Mouse (Mus musculus) liver, embryonic 12.5 days (tissue): ENCODE data around the gene Sec1. TPM values are rescaled to one million over a fixed set of nuclear protein-coding genes. Genes with fewer than 3 reads are reported as not detected.
"Not testable (repeated sequence)": the region's sequence is repeated elsewhere in the genome, so short reads cannot be mapped to it uniquely, and the experiment has no call there.

Source experiments
- ATAC-seq: fragments of 200-750 bp; cut with Nextera tagmentation; 2 replicates; pipeline ENCODE4 v1.8.0; 2017; ENCODE audit warnings: moderate number of reproducible peaks, mild to moderate bottlenecking, moderate library complexity
- H3K27ac ChIP-seq: fragments of 300-500 bp; sonication (generic); 2 replicates; pipeline ENCODE4 v1.5.1; 2016; ENCODE audit warnings: mild to moderate bottlenecking
- H3K27me3 ChIP-seq: fragments of 300-500 bp; sonication (generic); replicated peaks from 2 replicates; pipeline ENCODE4 v1.6.1; 2016; ENCODE audit warnings: mild to moderate bottlenecking, moderate library complexity
- H3K36me3 ChIP-seq: fragments of 300-500 bp; sonication (generic); 2 replicates; pipeline ENCODE4 v1.6.1; 2016; ENCODE audit warnings: mild to moderate bottlenecking, moderate library complexity
- H3K4me1 ChIP-seq: fragments of 300-500 bp; sonication (generic); 2 replicates; pipeline ENCODE4 v1.6.1; 2016
- H3K4me2 ChIP-seq: fragments of 300-500 bp; sonication (generic); 2 replicates; pipeline ENCODE4 v1.6.1; 2016; ENCODE audit warnings: mild to moderate bottlenecking, moderate library complexity
- H3K4me3 ChIP-seq: fragments of 300-500 bp; sonication (generic); 2 replicates; pipeline ENCODE4 v1.5.1; 2016; ENCODE audit warnings: mild to moderate bottlenecking, moderate library complexity
- H3K9ac ChIP-seq: fragments of 300-500 bp; sonication (generic); 2 replicates; pipeline ENCODE4 v1.6.1; 2016; ENCODE audit warnings: mild to moderate bottlenecking, moderate library complexity
- H3K9me3 ChIP-seq: fragments of 300-500 bp; sonication (generic); replicated peaks from 2 replicates; pipeline ENCODE4 v1.6.1; 2016; ENCODE audit warnings: mild to moderate bottlenecking, moderate library complexity
- WGBS: fragments of 180-500 bp; shearing (Covaris S2); methylation state at CpG from one replicate; pipeline ENCODE4 v1.1.7; 2016; ENCODE audit not compliant: insufficient replicate concordance; 5-methylcytosine and 5-hydroxymethylcytosine counted together
- polyA plus RNA-seq: library from polyadenylated mRNA; unstranded; fragments of >200 nt; fragmentation: Nextera tagmentation; extraction: Ambion mirVana; gene quantifications from 2 replicates; pipeline ENCODE4 v1.2.1, GENCODE M21; 2016

Gene Sec1
- polyA plus RNA-seq, 1 experiment from 2014 or later: 0.11 TPM

DNA sequence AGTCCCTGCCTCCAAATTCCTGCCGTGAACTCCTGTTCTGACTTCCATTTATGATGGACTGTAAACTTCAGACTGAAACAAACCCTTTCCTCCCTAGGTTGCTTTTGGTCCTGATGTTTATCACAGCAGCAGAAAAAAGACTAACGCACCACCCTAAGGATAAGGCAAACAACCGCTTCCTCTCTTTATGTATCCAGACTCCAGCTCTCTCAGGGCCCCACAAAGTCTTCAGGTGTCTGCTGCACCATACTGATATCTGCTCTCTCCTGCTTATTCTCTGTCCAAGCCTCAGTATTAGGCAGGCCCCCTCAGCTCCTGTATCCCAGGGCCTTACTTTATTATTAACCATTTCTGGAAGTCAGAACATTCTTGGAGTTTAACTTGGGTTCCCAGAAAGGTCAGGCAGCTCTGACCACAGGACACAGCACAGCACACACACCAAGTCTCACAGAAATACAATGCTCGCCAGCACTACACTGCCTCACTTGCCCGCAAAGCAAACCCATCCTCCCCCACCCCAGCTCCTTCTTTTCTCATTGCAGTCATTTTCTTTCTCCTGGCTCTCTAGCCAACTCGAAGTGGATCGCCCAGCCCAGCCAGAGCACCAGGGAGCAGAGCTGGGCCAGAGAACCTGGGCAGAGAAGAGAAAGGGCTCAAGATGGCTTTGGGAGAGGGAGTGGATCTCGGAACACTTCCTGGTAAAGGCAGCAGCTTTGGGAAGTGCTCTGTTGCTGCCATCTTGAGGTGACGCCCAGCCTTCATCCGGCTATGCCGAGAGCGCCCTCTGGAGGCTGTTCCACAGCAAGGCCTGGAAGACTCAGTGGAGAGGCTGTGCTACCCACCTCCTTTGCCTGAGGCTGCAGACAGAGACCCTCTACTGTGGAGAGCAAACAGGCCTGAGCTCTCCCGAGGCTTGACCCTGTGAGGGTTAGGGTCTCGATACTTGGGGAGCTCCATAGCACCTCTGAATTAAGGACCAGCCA, 11.8 kb downstream of the Sec1 start:
- peak overlapping the region; percentile 50 for H3K4me2 ChIP-seq
- peak overlapping the region; percentile 55; the same call in 1 of the 2 replicates for H3K9ac ChIP-seq
- H3K27me3 ChIP-seq: peaks cover 16% of the 10 kb centered on the region
- peak overlapping the region; percentile 50 for H3K27ac ChIP-seq
- no peaks in the 10 kb centered on the region for H3K9me3 ChIP-seq
- H3K4me1 ChIP-seq: peaks cover 27% of the 10 kb centered on the region
- 0 out of 2 replicates have a peak overlapping the region, but pooled peaks have one; percentile 12 for H3K4me3 ChIP-seq
- ATAC-seq: peak; percentile 34; the same call in 1 of the 2 replicates
- WGBS: 23% methylated on average over 14 of the region's 14 CpGs
- H3K36me3 ChIP-seq: no peaks in the 10 kb centered on the region

DNA sequence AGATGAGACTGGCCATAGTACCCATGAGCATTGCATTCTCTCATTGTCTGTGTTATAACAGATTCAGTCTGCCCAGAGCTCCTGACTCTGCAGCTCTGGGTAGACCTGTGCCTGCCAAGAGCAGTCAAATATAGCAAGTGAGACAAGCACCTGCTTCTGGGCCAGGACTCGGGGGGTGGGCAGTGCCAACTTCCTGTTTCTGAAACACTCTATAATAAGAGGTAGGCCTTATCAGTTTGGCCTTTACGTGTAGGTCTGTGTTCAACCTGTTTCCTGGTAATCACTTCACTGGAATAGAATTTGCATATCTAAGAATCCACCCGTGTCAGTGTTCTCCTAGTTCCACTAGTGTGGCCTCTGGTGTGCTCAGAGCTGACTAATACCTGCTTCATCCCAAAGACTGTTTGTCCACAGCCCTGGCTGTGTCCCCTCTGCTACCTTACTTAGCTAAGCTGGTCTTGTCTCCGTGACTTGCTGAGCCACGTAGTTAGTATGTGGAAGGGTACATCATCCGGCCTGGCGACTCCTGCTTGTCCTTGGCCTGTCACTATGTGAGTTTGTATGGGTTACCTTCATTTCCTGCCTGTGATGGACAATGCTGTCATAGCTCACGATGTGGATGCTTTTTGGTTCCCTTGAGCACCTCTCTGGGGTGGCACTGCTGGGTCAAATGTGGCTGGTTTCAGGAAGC, 13.0 kb downstream of the Sec1 start:
- H3K9me3 ChIP-seq: no peaks in the 10 kb centered on the region
- peaks cover 8% of the 10 kb centered on the region for H3K27me3 ChIP-seq
- no peak overlapping the region for H3K27ac ChIP-seq
- H3K36me3 ChIP-seq: no peaks in the 10 kb centered on the region
- 44% methylated on average over 8 of the region's 8 CpGs for WGBS
- no peak overlapping the region for H3K4me3 ChIP-seq
- peaks cover 21% of the 10 kb centered on the region for H3K4me1 ChIP-seq
- no peak overlapping the region for H3K9ac ChIP-seq
- no peak overlapping the region for H3K4me2 ChIP-seq
- no peak for ATAC-seq

- H3K4me2 ChIP-seq: no peak overlapping the region
- WGBS: 55% methylated on average over 14 of the region's 14 CpGs
- 0 out of 2 replicates have a peak, but pooled peaks have one; percentile 24 for ATAC-seq
- H3K27me3 ChIP-seq: peaks cover 13% of the 10 kb centered on the region
- H3K9ac ChIP-seq: no peak overlapping the region
- H3K9me3 ChIP-seq: no peaks in the 10 kb centered on the region
- H3K36me3 ChIP-seq: no peaks in the 10 kb centered on the region
- H3K27ac ChIP-seq: no peak overlapping the region
- H3K4me1 ChIP-seq: peaks cover 20% of the 10 kb centered on the region
- no peak overlapping the region for H3K4me3 ChIP-seq
These were observed 14.1 kb downstream of the Sec1 start for GRCm38 (mm10) chr7:45679966-45680621.

DNA sequence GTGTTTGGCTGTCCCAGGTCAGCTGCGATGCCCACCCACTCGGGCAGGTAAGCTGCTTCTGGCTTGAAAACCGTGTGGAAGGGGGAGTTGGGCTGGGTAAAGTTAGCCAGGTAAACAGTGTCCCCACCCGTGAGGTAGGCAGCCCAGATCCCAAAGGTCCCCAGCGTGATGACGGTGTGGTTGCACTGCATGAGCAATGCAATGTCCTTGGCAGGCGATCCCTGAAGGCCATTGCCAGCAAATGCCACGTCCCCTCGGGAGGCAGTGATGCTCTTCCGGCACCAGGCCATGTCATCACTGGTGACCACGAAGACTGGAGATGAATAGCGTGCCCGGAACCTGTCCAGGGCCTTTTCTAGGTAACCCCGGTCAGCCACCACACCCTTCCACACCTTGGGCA, 15.7 kb downstream of the Sec1 start:
- Histone ChIP-seq H3K4me1 (peaks cover 20% of the 10 kb centered on the region), H3K27me3 (peaks cover 7% of the 10 kb centered on the region; the same call in 1 of the 2 replicates), H3K4me3 (no peak overlapping the region), H3K36me3 (no peaks in the 10 kb centered on the region), H3K9ac (no peak overlapping the region), H3K27ac (no peak overlapping the region), H3K9me3 (no peaks in the 10 kb centered on the region), H3K4me2 (no peak overlapping the region)
- no peak for ATAC-seq
- WGBS: 86% methylated on average over 14 of the region's 14 CpGs

DNA sequence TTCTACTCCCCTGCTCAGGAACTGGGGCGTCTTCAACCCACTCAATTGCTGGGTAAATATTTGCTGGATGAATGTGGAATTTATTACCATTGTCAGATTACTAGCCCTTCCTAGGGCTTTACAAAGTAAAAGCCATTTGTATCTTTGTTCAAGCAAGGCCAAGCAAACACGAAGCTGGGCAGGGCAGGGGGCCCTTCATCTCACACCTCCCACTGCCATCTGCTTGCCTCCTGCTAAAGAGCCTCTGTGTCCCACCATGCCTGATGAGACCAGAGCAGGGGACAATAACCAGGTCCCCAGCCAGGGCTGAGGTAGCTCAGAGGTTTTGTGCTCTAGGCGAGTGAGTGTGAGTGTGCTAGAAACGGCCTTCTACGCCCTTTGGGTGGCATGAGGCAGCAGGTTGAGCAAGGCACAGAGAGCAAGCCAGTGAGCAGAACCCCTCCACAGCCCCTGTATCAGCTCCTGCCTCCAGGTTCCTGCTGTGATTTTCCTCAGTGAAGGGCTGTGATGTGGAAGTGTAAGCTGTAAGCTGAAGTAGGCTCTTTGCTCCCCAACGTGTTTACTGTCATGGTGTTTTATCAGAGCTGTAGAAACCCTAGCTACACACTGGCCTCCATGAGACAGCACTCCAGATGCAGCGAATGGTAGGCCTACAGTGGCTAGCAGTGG, 16.4 kb downstream of the Sec1 start:
- Histone ChIP-seq H3K9ac (no peak overlapping the region), H3K9me3 (no peaks in the 10 kb centered on the region), H3K4me2 (no peak overlapping the region), H3K27ac (no peak overlapping the region), H3K4me1 (peaks cover 20% of the 10 kb centered on the region), H3K27me3 (0 out of 2 replicates have a peak, but pooled peaks cover 7% of the 10 kb centered on the region), H3K36me3 (no peaks in the 10 kb centered on the region), H3K4me3 (no peak overlapping the region)
- no peak for ATAC-seq
- WGBS: 62% methylated on average over 7 of the region's 7 CpGs

GRCm38 (mm10) chr7:45668921-45669320, 25.3 kb downstream of the Sec1 start:
- no peak for ATAC-seq
- 82% methylated on average over 9 of the region's 9 CpGs for WGBS

DNA sequence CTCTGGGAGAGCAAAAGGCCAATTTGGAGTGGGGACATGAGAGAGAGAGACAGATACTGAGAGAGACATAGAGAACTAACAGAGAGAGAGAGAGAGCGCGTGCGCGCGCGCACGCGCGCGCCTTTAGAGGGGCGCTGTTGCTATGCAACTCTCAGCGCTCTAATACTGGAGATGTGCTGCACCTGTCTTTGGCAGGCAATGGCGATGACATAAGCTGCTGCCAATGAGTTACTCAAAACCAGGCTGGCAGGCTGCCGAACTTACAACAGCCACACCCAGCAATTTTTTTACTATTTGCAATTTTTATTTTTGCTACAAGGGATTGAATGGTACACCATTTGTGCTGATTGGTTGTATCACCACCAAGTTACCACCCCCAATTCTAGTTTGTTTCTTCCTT, 26.4 kb downstream of the Sec1 start:
- H3K4me1 ChIP-seq: peaks cover 18% of the 10 kb centered on the region; the same call in 1 of the 2 replicates
- no peak for ATAC-seq
- H3K27me3 ChIP-seq: peaks cover 22% of the 10 kb centered on the region
- H3K36me3 ChIP-seq: no peaks in the 10 kb centered on the region
- H3K4me3 ChIP-seq: no peak overlapping the region
- H3K9ac ChIP-seq: no peak overlapping the region
- H3K4me2 ChIP-seq: no peak overlapping the region
- no peaks in the 10 kb centered on the region for H3K9me3 ChIP-seq
- 78% methylated on average over 14 of the region's 14 CpGs for WGBS
- no peak overlapping the region for H3K27ac ChIP-seq

More at GRCm38 (mm10) chr7:45668921-45669320, 25.3 kb downstream of the Sec1 start:
- Histone ChIP-seq H3K4me2 (no peak overlapping the region), H3K27ac (no peak overlapping the region), H3K4me3 (no peak overlapping the region), H3K4me1 (peaks cover 18% of the 10 kb centered on the region; the same call in 1 of the 2 replicates), H3K9ac (no peak overlapping the region), H3K9me3 (no peaks in the 10 kb centered on the region), H3K36me3 (no peaks in the 10 kb centered on the region), H3K27me3 (peaks cover 19% of the 10 kb centered on the region)

- Histone ChIP-seq H3K27me3 (peaks cover 19% of the 10 kb centered on the region), H3K4me1 (peaks cover 18% of the 10 kb centered on the region; the same call in 1 of the 2 replicates), H3K27ac (no peak within 1 kb of the TSS), H3K9me3 (no peaks in the 10 kb centered on the region), H3K4me2 (no peak within 1 kb of the TSS), H3K4me3 (no peak within 1 kb of the TSS), H3K36me3 (no peaks in the 10 kb centered on the region), H3K9ac (no peak within 1 kb of the TSS; the same call in 1 of the 2 replicates)
- WGBS: 67% methylated on average over 7 of the region's 7 CpGs
- no peak for ATAC-seq
These were observed 28.0 kb downstream of the Sec1 start, which contains the start of gene Fut2 for GRCm38 (mm10) chr7:45666161-45666560. Gene Fut2 (minus strand): TSS chr7:45666394.

GRCm38 (mm10) chr7:45665303-45666138, 28.7 kb downstream of the Sec1 start:
- H3K4me1 ChIP-seq: peaks cover 18% of the 10 kb centered on the region; the same call in 1 of the 2 replicates
- no peak overlapping the region for H3K4me2 ChIP-seq
- H3K27ac ChIP-seq: no peak overlapping the region
- H3K36me3 ChIP-seq: no peaks in the 10 kb centered on the region
- H3K27me3 ChIP-seq: peaks cover 19% of the 10 kb centered on the region
- ATAC-seq: no peak
- no peaks in the 10 kb centered on the region for H3K9me3 ChIP-seq
- no peak overlapping the region; the same call in 1 of the 2 replicates for H3K9ac ChIP-seq
- WGBS: 45% methylated on average over 13 of the region's 13 CpGs
- H3K4me3 ChIP-seq: no peak overlapping the region

DNA sequence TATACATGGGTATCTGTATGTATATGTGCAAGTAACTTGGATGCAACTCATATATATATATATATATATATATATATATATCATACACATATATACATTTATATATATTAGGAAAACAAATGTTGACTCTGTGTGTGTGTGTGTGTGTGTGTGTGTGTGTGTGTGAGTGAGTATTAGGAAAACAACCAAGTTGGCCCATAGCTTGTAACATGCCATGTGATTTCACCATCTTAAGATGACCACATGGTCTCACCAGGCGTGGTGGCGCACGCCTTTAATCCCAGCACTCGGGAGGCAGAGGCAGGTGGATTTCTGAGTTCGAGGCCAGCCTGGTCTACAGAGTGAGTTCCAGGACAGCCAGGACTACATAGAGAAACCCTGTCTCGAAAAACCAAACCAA, 32.5 kb downstream of the Sec1 start:
- not testable (repeated sequence) for H3K4me2 ChIP-seq, H3K9ac ChIP-seq, ATAC-seq, H3K27ac ChIP-seq, H3K36me3 ChIP-seq, H3K9me3 ChIP-seq, H3K4me3 ChIP-seq
- Histone ChIP-seq H3K27me3 (peaks cover 19% of the 10 kb centered on the region), H3K4me1 (peaks cover 18% of the 10 kb centered on the region; the same call in 1 of the 2 replicates)
- 78% methylated on average over 6 of the region's 6 CpGs for WGBS
